Mouse (Mus musculus) Muller cell, postnatal 12 days (primary cell): ENCODE measurements around the gene Sh3bp2.
"Not testable (repeated sequence)": the region's sequence is repeated elsewhere in the genome, so short reads cannot be mapped to it uniquely, and the experiment has no call there.

ENCODE experiments used
- DNase-seq: peaks from one replicate; pipeline ENCODE4 v3.0.0-alpha.2; 2015; ENCODE audit errors: inconsistent ontology term

Sh3bp2 gene

DNA sequence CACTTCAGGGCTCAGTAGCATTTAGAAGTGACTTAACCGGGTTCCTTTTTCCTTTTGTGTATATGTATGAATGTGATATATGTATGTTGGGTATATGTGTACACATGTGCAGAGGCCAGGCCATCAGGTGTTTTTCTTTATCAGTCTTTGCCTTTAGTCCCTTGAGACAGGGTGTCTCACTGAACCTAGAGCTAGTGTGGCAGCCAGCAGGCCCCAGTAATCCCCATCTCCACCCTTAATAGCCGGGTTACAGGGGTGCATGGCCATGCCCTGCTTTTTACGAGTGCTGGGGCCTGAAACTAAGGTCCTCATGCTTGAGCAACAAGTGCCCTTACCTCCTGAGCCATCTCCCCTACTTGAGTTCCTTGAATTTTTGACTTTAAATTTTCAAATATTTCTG, 45.9 kb downstream of the Sh3bp2 start:
- no peak for DNase-seq

GRCm38 (mm10) chr5:34572568-34572967, 46.9 kb downstream of the Sh3bp2 start:
- not testable (repeated sequence) for DNase-seq

DNA sequence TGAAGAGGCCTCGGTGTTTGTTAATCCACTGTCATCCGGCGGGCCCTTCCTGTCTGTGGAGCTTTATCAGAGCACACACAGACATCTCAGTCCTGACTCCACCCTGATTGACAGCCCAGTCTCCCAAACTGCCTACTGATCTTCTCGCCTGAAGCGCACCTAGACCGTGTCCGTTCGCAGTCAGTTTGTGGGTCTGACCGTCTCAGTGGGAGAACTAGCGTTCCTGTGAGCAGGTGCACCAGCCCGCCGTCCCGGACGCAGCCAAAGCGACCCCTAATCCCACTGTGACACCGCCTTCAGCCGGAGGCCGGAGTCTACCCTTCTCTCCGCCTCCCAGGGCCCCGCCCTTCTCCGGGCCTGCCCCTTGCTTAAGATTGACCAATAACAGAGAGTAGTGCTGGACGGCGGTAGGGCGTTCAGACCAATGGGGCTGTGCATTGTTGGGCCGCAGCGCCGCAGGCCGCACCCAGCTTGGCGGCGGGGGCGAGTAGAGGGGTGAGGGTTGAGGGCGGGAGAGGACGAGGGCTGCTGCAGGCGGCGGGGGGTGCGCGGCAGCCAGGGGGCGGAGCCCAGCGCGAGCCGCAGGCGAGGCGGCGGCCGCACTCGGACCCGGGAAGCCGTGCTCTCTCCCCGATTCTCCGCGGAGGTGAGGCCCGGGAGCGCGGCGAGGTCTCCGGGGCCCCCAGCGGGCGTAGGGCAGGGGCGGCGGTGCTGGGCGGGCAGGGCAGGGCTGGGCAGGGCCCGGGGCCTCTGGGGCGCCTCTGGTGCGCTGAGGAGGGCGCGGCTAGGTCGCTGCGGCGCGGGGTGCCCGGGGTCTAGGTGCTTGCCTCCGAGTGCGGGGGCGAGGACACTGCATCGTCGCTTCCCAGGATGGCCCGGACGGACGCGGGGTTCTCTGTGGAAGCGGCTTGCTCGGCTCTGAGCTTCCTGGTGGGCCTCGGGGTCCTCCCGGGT, 47.9 kb downstream of the Sh3bp2 start, which contains the start of gene Add1:
Gene Add1, plus strand, starts transcription at position 397 of the 954 bp plus-strand sequence.
- DNase-seq, result peak; percentile 99

DNA sequence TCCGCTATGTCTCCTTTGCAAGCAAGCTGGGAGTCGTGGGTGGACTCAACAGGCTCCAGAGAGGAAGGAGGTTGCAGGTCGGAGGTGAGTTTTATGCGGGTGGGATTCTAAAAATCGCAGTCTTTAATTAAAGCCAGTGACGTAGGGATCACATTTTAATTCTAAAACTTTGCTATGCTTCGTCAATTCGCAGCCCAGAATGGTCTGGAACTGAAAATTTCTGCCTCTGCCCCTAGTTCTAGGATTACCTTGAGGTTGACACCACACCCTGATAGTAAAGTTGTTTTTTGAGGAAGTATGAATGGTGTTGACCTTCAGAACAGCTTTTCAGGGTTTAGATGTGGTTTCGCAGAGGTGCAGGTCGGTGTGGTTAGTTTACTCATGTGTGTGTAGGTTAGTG, 49.1 kb downstream of the Sh3bp2 start:
- DNase-seq, result no peak

- DNase-seq, result no peak
Observed at GRCm38 (mm10) chr5:34576286-34576685, 50.6 kb downstream of the Sh3bp2 start.

- DNase-seq, result no peak
Observed at GRCm38 (mm10) chr5:34578038-34578655, 52.5 kb downstream of the Sh3bp2 start.

DNA sequence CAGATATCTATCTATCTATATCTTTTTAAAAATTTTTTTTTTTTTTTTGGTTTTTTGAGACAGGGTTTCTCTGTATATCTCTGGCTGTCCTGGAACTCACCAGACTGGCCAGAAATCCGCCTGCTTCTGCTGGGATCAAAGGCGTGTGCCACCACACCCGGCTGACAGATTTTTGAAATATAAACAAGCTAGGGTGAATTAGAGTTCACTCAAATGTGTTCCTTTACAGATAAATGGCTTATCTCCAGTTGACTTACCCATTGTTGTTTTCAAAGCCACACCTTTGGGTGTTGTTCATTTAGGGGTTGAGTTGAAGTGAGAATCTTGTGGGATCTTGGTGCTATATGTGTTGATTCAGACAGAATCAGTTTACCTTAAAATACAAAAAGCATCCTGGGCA, 53.7 kb downstream of the Sh3bp2 start:
- no peak for DNase-seq

DNA sequence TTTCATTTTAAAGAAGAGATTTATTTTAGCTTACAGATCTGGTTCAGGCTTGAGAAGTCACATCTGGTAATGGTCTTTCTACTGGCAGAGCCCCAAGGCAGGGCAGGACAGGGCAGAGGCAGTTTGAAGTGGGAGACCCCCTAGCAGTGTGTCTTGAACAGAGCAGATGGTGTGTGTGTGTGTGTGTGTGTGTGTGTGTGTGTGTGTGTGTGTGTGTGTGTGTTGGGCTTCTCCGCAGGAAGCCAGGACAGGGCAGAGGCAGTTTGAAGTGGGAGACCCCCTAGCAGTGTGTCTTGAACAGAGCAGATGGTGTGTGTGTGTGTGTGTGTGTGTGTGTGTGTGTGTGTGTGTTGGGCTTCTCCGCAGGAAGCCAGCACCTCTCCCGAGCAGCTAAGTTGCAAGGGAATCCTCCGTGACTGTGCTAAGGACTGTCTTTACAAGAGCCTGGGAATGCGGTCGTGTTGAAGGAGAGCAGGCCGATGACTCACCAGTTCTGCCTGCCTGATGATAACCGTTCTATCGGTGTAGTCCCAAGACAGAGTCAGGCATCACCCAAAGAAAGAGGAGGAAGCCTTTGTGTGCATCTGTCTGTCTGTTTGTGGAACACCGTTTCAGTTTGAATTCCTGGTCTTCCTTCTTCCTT, 56.2 kb downstream of the Sh3bp2 start:
- DNase-seq, result peak; percentile 60

DNA sequence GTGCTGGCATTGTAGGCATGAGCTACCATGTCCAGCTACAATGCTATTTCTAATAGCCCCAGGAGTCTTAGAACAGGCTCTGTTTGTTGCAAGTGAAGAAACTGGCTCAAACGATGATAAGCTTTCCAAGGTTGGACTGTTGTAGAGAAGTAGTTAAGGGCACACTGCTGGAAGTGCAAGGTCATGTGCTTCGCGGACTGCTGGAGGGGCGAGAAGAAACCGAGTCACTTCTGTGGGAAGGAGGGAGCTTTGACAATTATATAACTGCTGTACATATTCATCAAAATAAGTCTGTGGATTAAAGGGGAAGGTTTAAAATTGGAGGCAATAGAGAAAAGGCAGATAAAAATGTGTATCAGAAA, 56.7 kb downstream of the Sh3bp2 start:
- no peak for DNase-seq

DNA sequence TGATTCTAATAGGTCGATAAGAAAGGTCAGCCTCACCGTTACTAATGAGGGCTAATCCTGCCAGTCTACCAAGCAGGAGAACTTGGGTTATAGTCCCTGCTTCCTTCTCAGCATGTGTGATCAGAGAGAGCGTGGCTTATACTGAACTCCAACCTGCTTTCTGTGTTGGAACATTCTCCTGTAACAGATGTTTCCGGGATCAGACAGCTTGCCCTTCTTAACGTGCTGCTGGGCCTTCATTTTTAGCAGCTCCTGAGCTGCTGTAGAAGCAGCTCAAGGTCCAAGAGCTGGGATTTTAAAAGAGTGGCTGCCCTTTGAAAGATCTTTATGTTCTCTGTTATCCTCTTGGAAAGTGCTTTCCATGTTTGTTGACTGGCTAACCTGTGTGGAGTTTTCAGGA, 59.6 kb downstream of the Sh3bp2 start:
- no peak for DNase-seq

GRCm38 (mm10) chr5:34587881-34588280, 62.2 kb downstream of the Sh3bp2 start:
- no peak for DNase-seq

- no peak for DNase-seq
Observed at GRCm38 (mm10) chr5:34590059-34590458, 64.4 kb downstream of the Sh3bp2 start.

DNA sequence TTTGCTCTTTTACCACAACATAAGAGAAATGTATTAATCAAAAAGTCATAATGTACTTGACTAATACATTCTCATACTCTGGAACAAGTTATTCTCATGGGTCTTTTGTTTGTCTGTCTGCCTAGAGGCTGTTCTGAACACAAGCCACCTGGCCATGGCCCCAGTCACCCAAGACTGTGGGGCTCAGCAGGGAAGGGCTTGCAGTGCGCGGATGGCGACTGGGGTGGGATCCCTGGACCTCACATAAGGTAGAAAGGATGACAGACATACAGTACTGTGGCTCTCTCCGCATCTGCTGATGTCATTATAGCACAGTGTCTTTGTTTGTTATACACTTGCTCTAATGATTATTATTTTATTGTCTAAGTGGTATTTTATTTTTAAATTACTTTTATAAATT, 65.1 kb downstream of the Sh3bp2 start:
- DNase-seq, result no peak

DNA sequence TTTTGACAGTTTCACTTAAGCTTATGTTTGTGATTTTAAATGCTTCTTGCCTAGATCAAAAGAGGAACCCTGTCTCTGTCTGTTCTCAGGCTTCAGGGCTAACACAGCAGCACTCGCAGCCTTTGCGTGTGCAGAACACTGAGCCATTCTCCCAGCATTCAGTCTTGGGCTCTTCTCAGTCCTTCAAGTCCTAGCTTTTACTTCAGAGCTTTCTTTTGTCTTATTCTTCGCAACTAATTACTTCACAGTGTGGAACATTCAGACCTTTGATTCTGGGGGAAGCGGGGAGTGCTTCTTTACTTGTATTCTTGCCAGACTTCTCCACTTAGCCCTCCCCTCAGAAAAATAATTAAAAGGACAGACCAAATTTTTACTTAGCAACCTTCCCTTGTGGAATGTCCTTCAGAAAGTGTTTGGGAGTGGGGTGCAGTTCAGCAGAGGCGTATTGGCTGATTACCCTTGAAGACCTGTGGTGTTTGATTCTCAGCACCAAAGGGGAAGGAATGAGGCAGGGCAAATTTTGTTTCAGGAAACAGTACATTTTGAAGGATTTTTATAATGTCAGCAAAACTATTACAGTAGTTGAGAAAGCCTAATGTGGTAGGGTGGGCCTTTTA, 65.9 kb downstream of the Sh3bp2 start:
- DNase-seq, result peak; percentile 43

GRCm38 (mm10) chr5:34592224-34592623, 66.6 kb downstream of the Sh3bp2 start:
- not testable (repeated sequence) for DNase-seq

DNA sequence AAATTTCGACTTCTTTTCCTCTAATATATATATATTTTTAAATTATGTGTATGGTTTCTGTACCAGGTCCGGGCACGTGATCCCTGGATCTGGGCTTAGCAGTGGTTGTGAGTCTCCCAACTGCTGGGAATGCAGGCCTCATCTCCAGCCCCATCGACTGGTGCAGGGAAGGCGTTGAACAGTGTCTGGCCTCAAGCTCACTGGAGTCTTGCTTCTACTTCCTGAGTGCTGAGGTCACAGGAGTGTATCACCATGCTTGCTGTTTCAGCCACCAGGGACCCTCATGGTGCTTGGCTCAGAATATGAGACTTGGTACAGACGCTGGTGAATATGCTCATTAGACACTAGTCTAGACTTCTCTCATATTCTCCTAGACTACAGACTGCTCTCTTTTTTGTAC, 67.0 kb downstream of the Sh3bp2 start:
- DNase-seq, result no peak

- no peak for DNase-seq
Observed at GRCm38 (mm10) chr5:34593202-34593727, 67.6 kb downstream of the Sh3bp2 start.

- no peak for DNase-seq
Observed at GRCm38 (mm10) chr5:34604576-34604975, 78.9 kb downstream of the Sh3bp2 start.

DNA sequence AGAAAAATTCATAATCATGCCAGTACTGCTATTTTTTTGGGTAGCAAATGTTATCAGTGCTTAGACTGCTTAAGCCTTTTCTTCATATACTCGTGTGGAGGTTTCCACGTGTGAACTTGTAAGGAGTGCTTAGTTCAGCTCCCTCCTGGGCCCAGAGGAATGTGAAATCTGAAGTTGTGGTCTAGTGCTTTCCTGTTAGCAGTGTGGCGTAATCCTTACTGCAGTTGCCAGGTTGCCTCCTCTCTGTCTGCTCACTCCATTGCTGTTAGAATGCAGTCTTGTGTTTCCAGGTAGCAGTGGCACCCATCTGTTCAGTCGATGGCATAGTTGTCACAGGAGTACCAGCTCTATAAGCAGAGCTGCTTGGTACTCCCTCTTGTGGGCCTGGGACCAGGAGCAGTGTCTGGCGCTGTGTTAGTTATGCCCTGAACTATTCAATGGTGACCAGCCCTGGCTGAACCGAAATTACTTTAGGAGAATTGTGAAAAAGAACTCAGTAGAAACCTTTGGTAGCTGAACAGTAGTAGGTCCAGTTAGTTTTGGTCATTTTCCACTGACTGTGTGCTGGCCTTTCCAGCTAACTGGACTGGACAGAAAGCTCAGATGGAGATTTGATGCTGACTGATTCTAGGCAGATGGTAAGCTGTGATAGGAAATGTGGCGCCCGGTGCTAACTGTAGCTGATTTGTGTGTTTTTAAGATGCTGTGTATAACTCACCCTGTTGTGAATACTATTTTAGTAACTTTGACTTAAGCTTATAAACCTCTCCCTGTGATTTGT, 81.7 kb downstream of the Sh3bp2 start:
- DNase-seq, result no peak

DNA sequence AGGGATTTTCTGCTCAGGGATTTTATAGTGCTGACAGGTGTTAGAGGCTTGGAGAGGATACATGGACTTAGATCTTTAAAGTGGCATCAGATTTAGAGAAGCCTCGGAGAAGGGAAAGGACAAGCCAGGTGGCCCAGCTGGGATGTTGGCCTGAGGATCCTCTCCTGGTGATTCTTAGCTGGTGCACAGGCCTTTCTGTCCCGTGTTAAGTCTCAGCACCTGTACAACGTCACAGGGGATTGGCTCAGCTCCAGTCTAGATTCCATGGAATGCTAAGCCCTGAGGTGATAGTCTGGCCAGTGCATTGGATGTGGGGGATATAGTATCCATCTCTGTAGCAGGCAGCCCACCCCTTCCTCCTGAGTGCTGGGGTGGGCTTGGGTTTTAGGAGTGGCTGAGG, 82.6 kb downstream of the Sh3bp2 start:
- no peak for DNase-seq

- DNase-seq, result no peak
Observed at GRCm38 (mm10) chr5:34609966-34610365, 84.3 kb downstream of the Sh3bp2 start.
